Mouse (Mus musculus) forebrain, embryonic 15.5 days (tissue): ENCODE measurements around the gene Focad. TPM values are rescaled to one million over a fixed set of nuclear protein-coding genes. Genes with fewer than 3 reads are reported as not detected.

Experiments used
- ATAC-seq: fragments of 200-750 bp; cut with Nextera tagmentation; replicated peaks from 2 replicates; pipeline ENCODE4 v1.8.0; 2017; ENCODE audit warnings: mild to moderate bottlenecking, moderate TSS enrichment, moderate library complexity
- H3K27ac ChIP-seq: fragments of 300-500 bp; sonication (generic); replicated peaks from 2 replicates; pipeline ENCODE4 v1.5.1; 2015; ENCODE audit warnings: mild to moderate bottlenecking, inconsistent platforms
- H3K27me3 ChIP-seq: fragments of 300-500 bp; sonication (generic); 2 replicates; pipeline ENCODE4 v1.6.1; 2015; ENCODE audit warnings: inconsistent platforms
- H3K36me3 ChIP-seq: fragments of 300-500 bp; sonication (generic); 2 replicates; pipeline ENCODE4 v1.6.1; 2015; ENCODE audit warnings: mild to moderate bottlenecking, inconsistent platforms
- H3K4me1 ChIP-seq: fragments of 300-500 bp; sonication (generic); 2 replicates; pipeline ENCODE4 v1.6.1; 2015; ENCODE audit warnings: inconsistent platforms
- H3K4me2 ChIP-seq: fragments of 300-500 bp; sonication (generic); replicated peaks from 2 replicates; pipeline ENCODE4 v1.6.1; 2015; ENCODE audit warnings: mild to moderate bottlenecking, inconsistent platforms
- H3K4me3 ChIP-seq: fragments of 300-500 bp; sonication (generic); 2 replicates; pipeline ENCODE4 v1.5.1; 2015; ENCODE audit warnings: mild to moderate bottlenecking, inconsistent platforms
- H3K9ac ChIP-seq: fragments of 300-500 bp; sonication (generic); replicated peaks from 2 replicates; pipeline ENCODE4 v1.6.1; 2015; ENCODE audit warnings: mild to moderate bottlenecking, inconsistent platforms
- H3K9me3 ChIP-seq: fragments of 300-500 bp; sonication (generic); 2 replicates; pipeline ENCODE4 v1.6.1; 2016; ENCODE audit warnings: inconsistent platforms
- WGBS: fragments of 180-500 bp; shearing (Covaris S2); methylation state at CpG from one replicate; pipeline ENCODE4 v1.1.7; 2015; ENCODE audit warnings: mixed read lengths; 5-methylcytosine and 5-hydroxymethylcytosine counted together
- polyA plus RNA-seq: library from polyadenylated mRNA; unstranded; fragments of >200 nt; fragmentation: Nextera tagmentation; extraction: Ambion mirVana; gene quantifications from 2 replicates; pipeline ENCODE4 v1.2.1, GENCODE M21; 2015

Gene Focad
- polyA plus RNA-seq, 1 experiment from 2014 or later = 18.2 TPM

GRCm38 (mm10) chr4:88157644-88158043, 63.2 kb downstream of the Focad start:
- ATAC-seq = peak; percentile 59; the same call in 1 of the 2 replicates
- Histone ChIP-seq H3K9me3 (no peaks in the 10 kb centered on the region), H3K36me3 (no peaks in the 10 kb centered on the region), H3K27me3 (no peaks in the 10 kb centered on the region), H3K4me2 (no peak overlapping the region), H3K9ac (no peak overlapping the region), H3K4me3 (no peak overlapping the region), H3K4me1 (peaks cover 46% of the 10 kb centered on the region), H3K27ac (peak overlapping the region; percentile 86)
- WGBS = 56% methylated on average over 6 of the region's 6 CpGs

- peaks cover 59% of the 10 kb centered on the region for H3K4me1 ChIP-seq
- 48% methylated on average over 5 of the region's 5 CpGs for WGBS
- H3K4me3 ChIP-seq = no peak overlapping the region
- peak; percentile 30 for ATAC-seq
- no peak overlapping the region for H3K9ac ChIP-seq
- peak overlapping the region; percentile 86 for H3K27ac ChIP-seq
- H3K36me3 ChIP-seq = no peaks in the 10 kb centered on the region
- no peaks in the 10 kb centered on the region for H3K27me3 ChIP-seq
- no peak overlapping the region for H3K4me2 ChIP-seq
- no peaks in the 10 kb centered on the region for H3K9me3 ChIP-seq
These were observed 64.8 kb downstream of the Focad start for GRCm38 (mm10) chr4:88159256-88159655.

- Histone ChIP-seq H3K36me3 (no peaks in the 10 kb centered on the region), H3K27ac (peak overlapping the region; percentile 86), H3K4me3 (no peak overlapping the region), H3K4me1 (peaks cover 59% of the 10 kb centered on the region), H3K9me3 (no peaks in the 10 kb centered on the region), H3K4me2 (no peak overlapping the region; the same call in 1 of the 2 replicates), H3K27me3 (no peaks in the 10 kb centered on the region), H3K9ac (no peak overlapping the region)
- peak; percentile 65 for ATAC-seq
- 34% methylated on average over 6 of the region's 6 CpGs for WGBS
These were observed 65.3 kb downstream of the Focad start for GRCm38 (mm10) chr4:88159700-88160099.

GRCm38 (mm10) chr4:88163511-88164247, 69.2 kb downstream of the Focad start:
- H3K4me3 ChIP-seq = no peak overlapping the region
- H3K9ac ChIP-seq = no peak overlapping the region
- no peaks in the 10 kb centered on the region for H3K9me3 ChIP-seq
- H3K4me2 ChIP-seq = no peak overlapping the region
- 59% methylated on average over 13 of the region's 13 CpGs for WGBS
- peaks cover 37% of the 10 kb centered on the region for H3K4me1 ChIP-seq
- H3K27ac ChIP-seq = peak overlapping the region; percentile 67
- H3K36me3 ChIP-seq = no peaks in the 10 kb centered on the region
- no peaks in the 10 kb centered on the region for H3K27me3 ChIP-seq
- ATAC-seq = no peak

GRCm38 (mm10) chr4:88167008-88167862, 72.8 kb downstream of the Focad start:
- H3K9me3 ChIP-seq = no peaks in the 10 kb centered on the region
- no peaks in the 10 kb centered on the region for H3K27me3 ChIP-seq
- H3K4me2 ChIP-seq = no peak overlapping the region
- H3K27ac ChIP-seq = no peak overlapping the region
- no peak overlapping the region for H3K9ac ChIP-seq
- H3K36me3 ChIP-seq = no peaks in the 10 kb centered on the region
- 67% methylated on average over 7 of the region's 7 CpGs for WGBS
- no peak overlapping the region for H3K4me3 ChIP-seq
- H3K4me1 ChIP-seq = peaks cover 16% of the 10 kb centered on the region
- no peak for ATAC-seq

GRCm38 (mm10) chr4:88175058-88175974, 80.9 kb downstream of the Focad start:
- no peaks in the 10 kb centered on the region for H3K4me1 ChIP-seq
- H3K9ac ChIP-seq = no peak overlapping the region
- no peaks in the 10 kb centered on the region for H3K9me3 ChIP-seq
- 78% methylated on average over 6 of the region's 6 CpGs for WGBS
- H3K4me2 ChIP-seq = no peak overlapping the region
- H3K4me3 ChIP-seq = no peak overlapping the region
- H3K27ac ChIP-seq = no peak overlapping the region
- no peaks in the 10 kb centered on the region for H3K27me3 ChIP-seq
- ATAC-seq = no peak
- no peaks in the 10 kb centered on the region for H3K36me3 ChIP-seq

GRCm38 (mm10) chr4:88179296-88179695, 84.9 kb downstream of the Focad start:
- Histone ChIP-seq H3K27ac (no peak overlapping the region), H3K9ac (no peak overlapping the region), H3K4me3 (no peak overlapping the region), H3K27me3 (no peaks in the 10 kb centered on the region), H3K4me1 (peaks cover 5% of the 10 kb centered on the region), H3K4me2 (no peak overlapping the region), H3K36me3 (no peaks in the 10 kb centered on the region), H3K9me3 (no peaks in the 10 kb centered on the region)
- ATAC-seq = no peak
- 97% methylated on average over 2 of the region's 2 CpGs for WGBS

- no peak for ATAC-seq
- no peak overlapping the region for H3K4me3 ChIP-seq
- no peaks in the 10 kb centered on the region for H3K36me3 ChIP-seq
- WGBS = 46% methylated on average over 6 of the region's 6 CpGs
- no peak overlapping the region for H3K9ac ChIP-seq
- H3K9me3 ChIP-seq = no peaks in the 10 kb centered on the region
- H3K4me2 ChIP-seq = no peak overlapping the region
- peak overlapping the region; percentile 78 for H3K27ac ChIP-seq
- H3K4me1 ChIP-seq = peaks cover 5% of the 10 kb centered on the region
- no peaks in the 10 kb centered on the region for H3K27me3 ChIP-seq
These were observed 89.9 kb downstream of the Focad start for GRCm38 (mm10) chr4:88184293-88184692.

GRCm38 (mm10) chr4:88185872-88186426, 91.5 kb downstream of the Focad start:
- no peak for ATAC-seq
- Histone ChIP-seq H3K27ac (no peak overlapping the region), H3K9me3 (no peaks in the 10 kb centered on the region), H3K9ac (no peak overlapping the region), H3K36me3 (no peaks in the 10 kb centered on the region), H3K4me3 (no peak overlapping the region), H3K27me3 (no peaks in the 10 kb centered on the region), H3K4me1 (peaks cover 5% of the 10 kb centered on the region), H3K4me2 (no peak overlapping the region)
- 87% methylated on average over 6 of the region's 6 CpGs for WGBS

GRCm38 (mm10) chr4:88187649-88188048, 93.2 kb downstream of the Focad start:
- ATAC-seq = no peak
- Histone ChIP-seq H3K9ac (no peak overlapping the region), H3K27ac (no peak overlapping the region), H3K4me2 (no peak overlapping the region), H3K36me3 (no peaks in the 10 kb centered on the region), H3K27me3 (no peaks in the 10 kb centered on the region), H3K4me1 (peaks cover 5% of the 10 kb centered on the region), H3K4me3 (no peak overlapping the region), H3K9me3 (no peaks in the 10 kb centered on the region)
- 88% methylated on average over 3 of the region's 3 CpGs for WGBS

- H3K27ac ChIP-seq = no peak overlapping the region
- peaks cover 8% of the 10 kb centered on the region for H3K4me1 ChIP-seq
- no peak for ATAC-seq
- no peak overlapping the region for H3K4me2 ChIP-seq
- H3K4me3 ChIP-seq = no peak overlapping the region
- no peaks in the 10 kb centered on the region for H3K36me3 ChIP-seq
- 89% methylated on average over 1 of the region's 1 CpGs for WGBS
- no peaks in the 10 kb centered on the region for H3K9me3 ChIP-seq
- no peak overlapping the region for H3K9ac ChIP-seq
- no peaks in the 10 kb centered on the region for H3K27me3 ChIP-seq
These were observed 95.1 kb downstream of the Focad start for GRCm38 (mm10) chr4:88189495-88189894.
